In the genomic region with DNA sequence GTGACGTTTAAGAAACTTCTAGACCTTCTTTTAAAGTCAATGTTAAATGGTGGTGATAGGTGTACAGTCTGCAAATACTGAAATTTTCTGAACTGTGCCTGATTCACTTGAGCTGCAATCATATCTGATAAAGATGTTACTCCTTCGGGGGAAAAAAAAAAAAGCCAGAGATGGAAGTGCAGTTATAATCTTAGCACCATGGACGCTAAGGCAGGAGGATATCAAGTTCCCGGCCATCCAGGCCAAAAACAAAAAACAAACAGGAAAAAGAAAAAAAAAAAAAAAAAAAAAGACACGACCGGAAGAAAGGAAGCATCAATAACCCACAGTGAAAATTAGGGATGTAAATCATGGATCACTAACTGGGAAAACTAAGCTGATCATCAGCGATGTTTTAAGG, we compare ENCODE assay signal across 8 mouse cellular contexts. TPM values are rescaled to one million over a fixed set of nuclear protein-coding genes. Genes with fewer than 3 reads are reported as not detected.
DNase-seq lines count a peak whose midpoint lies in the region; ATAC-seq and TF ChIP-seq lines count a peak whose summit lies in the region.

No protein-coding gene starts in this region.

- no peaks in the 10 kb centered on the region for H3K9me3 ChIP-seq in heart, embryonic 10.5 days
- H3K9me3 ChIP-seq in forebrain, embryonic 13.5 days (replicated peaks) = no peaks in the 10 kb centered on the region
- H3K9me3 ChIP-seq in liver, embryonic 13.5 days (replicated peaks) = no peaks in the 10 kb centered on the region

- peak overlapping the region; percentile 100; the same call in 1 of the 2 replicates for H3K27ac ChIP-seq in heart, embryonic 10.5 days
- H3K27ac ChIP-seq in forebrain, embryonic 13.5 days = no peak overlapping the region
- peak overlapping the region; percentile 99; the same call in 1 of the 2 replicates for H3K27ac ChIP-seq in liver, embryonic 13.5 days

- 22% methylated on average over 7 of the region's 7 CpGs for WGBS in heart, embryonic 10.5 days
- 24% methylated on average over 7 of the region's 7 CpGs for WGBS in forebrain, embryonic 13.5 days
- 10% methylated on average over 7 of the region's 7 CpGs for WGBS in liver, embryonic 13.5 days (ENCODE audit: insufficient replicate concordance)

- ATAC-seq in forebrain, embryonic 13.5 days = no peak
- no peak for ATAC-seq in liver, embryonic 13.5 days (ENCODE audit: low read depth)

- H3K27me3 ChIP-seq in heart, embryonic 10.5 days (ENCODE audit: insufficient read depth, poor library complexity, severe bottlenecking) = no peaks in the 10 kb centered on the region
- H3K27me3 ChIP-seq in C2C12 (ENCODE audit: control insufficient read depth, insufficient read depth, insufficient read length) = no peaks in the 10 kb centered on the region
- H3K27me3 ChIP-seq in forebrain, embryonic 13.5 days = no peaks in the 10 kb centered on the region
- no peaks in the 10 kb centered on the region for H3K27me3 ChIP-seq in liver, embryonic 13.5 days

- no peak for DNase-seq in heart, embryonic 10.5 days (ENCODE audit: low spot score)
- no peak for DNase-seq in heart, adult 8-10 months (ENCODE audit: low spot score)
- no peak for DNase-seq in liver, embryonic 13.5 days
- no peak for DNase-seq in urinary bladder, adult 2 months (ENCODE audit: low spot score)
- DNase-seq in MN1 (ENCODE audit: low spot score) = no peak
- DNase-seq in frontal cortex, postnatal 10 days (ENCODE audit: low spot score in 2 of 2) = no peak

- peak overlapping the region; percentile 18 for H3ac ChIP-seq in C2C12 (ENCODE audit: control insufficient read depth, insufficient read length, low read depth)

- H3K4me3 ChIP-seq in heart, embryonic 10.5 days = peak overlapping the region; percentile 89
- peak overlapping the region; percentile 93 for H3K4me3 ChIP-seq in C2C12 (ENCODE audit: insufficient read depth, poor library complexity, severe bottlenecking)
- H3K4me3 ChIP-seq in forebrain, embryonic 13.5 days = peak overlapping the region; percentile 92
- peak overlapping the region; percentile 87 for H3K4me3 ChIP-seq in liver, embryonic 13.5 days (replicated peaks)

- peak overlapping the region; percentile 77 for H3K4me2 ChIP-seq in forebrain, embryonic 13.5 days
- H3K4me2 ChIP-seq in liver, embryonic 13.5 days = peak overlapping the region; percentile 92

- TF ChIP-seq CTCF in C2C12 (IDR thresholded peaks at IDR 0.05; ENCODE audit: control insufficient read depth, insufficient read depth, insufficient read length) = no peak

- H3K79me2 ChIP-seq in C2C12 (ENCODE audit: control insufficient read depth, insufficient read depth) = peaks cover 74% of the 10 kb centered on the region

- peak overlapping the region; percentile 96 for H3K9ac ChIP-seq in forebrain, embryonic 13.5 days
- peak overlapping the region; percentile 93 for H3K9ac ChIP-seq in liver, embryonic 13.5 days

- H3K4me1 ChIP-seq in heart, embryonic 10.5 days = peaks cover 21% of the 10 kb centered on the region
- peaks cover 30% of the 10 kb centered on the region for H3K4me1 ChIP-seq in forebrain, embryonic 13.5 days
- H3K4me1 ChIP-seq in liver, embryonic 13.5 days (replicated peaks) = peaks cover 43% of the 10 kb centered on the region

- peaks cover 55% of the 10 kb centered on the region for H3K79me3 ChIP-seq in C2C12 (ENCODE audit: low read depth)

- peaks cover 7% of the 10 kb centered on the region; the same call in 1 of the 2 replicates for H3K36me3 ChIP-seq in heart, embryonic 10.5 days
- peaks cover 21% of the 10 kb centered on the region for H3K36me3 ChIP-seq in C2C12 (ENCODE audit: control insufficient read depth, insufficient read depth)
- peaks cover 6% of the 10 kb centered on the region; the same call in 1 of the 2 replicates for H3K36me3 ChIP-seq in forebrain, embryonic 13.5 days (ENCODE audit: poor library complexity, severe bottlenecking)
- H3K36me3 ChIP-seq in liver, embryonic 13.5 days = peaks cover 11% of the 10 kb centered on the region; the same call in 1 of the 2 replicates

TF ChIP-seq in C2C12, 6 proteins besides CTCF, POLR2A, EP300 and RAD21:
- TF ChIP-seq MYOG (IDR thresholded peaks at IDR 0.05; ENCODE audit: control insufficient read depth, extremely low read depth, insufficient read length) (no peak), MAX (IDR thresholded peaks at IDR 0.05) (no peak), MYOD1 (IDR thresholded peaks at IDR 0.05; ENCODE audit: control insufficient read depth, insufficient read length, low read depth) (no peak), USF1 (IDR thresholded peaks at IDR 0.05; ENCODE audit: low read depth) (no peak), FOSL1 (IDR thresholded peaks at IDR 0.05; ENCODE audit: insufficient read depth, low read length, poor library complexity, severe bottlenecking) (no peak), CEBPB (IDR thresholded peaks at IDR 0.05; ENCODE audit: low read depth) (no peak)

RNA-seq across cellular contexts. Expression of a gene that starts 1.3 kb away (rescaled TPM):
- polyA plus RNA-seq in heart, embryonic 10.5 days (2016; fragmentation: Nextera tagmentation; extraction: Ambion mirVana) = 2.7 and 3.4 TPM in 2 replicates
- 10 to 100 TPM; 11.5 to 12.9 (median 12.0) TPM for total RNA-seq in heart, adult 8-10 months (2022)
- 5.7 TPM for polyA plus RNA-seq in C2C12 (2012; fragmentation: generic; extraction: Trizol)
- polyA plus RNA-seq in forebrain, embryonic 13.5 days (2015; fragmentation: Nextera tagmentation; extraction: Ambion mirVana) = 4.1 and 4.6 TPM in 2 replicates
- polyA plus RNA-seq in liver, embryonic 13.5 days (2015; fragmentation: Nextera tagmentation; extraction: Ambion mirVana) = 2.0 TPM in 2 replicates
- 11.1 and 13.1 TPM in 2 replicates for polyA plus RNA-seq in urinary bladder, adult 2 months (2012; rRNA removed)
